Mouse (Mus musculus): ENCODE data around the gene Slc18a3. TPM values are rescaled to one million over a fixed set of nuclear protein-coding genes. Genes with fewer than 3 reads are reported as not detected.

Slc18a3 gene
- total RNA-seq (2014; rRNA removed) (4.1 and 7.5 TPM in 2 replicates), polyA plus RNA-seq (2015; fragmentation: Nextera tagmentation; extraction: Ambion mirVana) (3.9 and 5.5 TPM in 2 replicates)

DNA sequence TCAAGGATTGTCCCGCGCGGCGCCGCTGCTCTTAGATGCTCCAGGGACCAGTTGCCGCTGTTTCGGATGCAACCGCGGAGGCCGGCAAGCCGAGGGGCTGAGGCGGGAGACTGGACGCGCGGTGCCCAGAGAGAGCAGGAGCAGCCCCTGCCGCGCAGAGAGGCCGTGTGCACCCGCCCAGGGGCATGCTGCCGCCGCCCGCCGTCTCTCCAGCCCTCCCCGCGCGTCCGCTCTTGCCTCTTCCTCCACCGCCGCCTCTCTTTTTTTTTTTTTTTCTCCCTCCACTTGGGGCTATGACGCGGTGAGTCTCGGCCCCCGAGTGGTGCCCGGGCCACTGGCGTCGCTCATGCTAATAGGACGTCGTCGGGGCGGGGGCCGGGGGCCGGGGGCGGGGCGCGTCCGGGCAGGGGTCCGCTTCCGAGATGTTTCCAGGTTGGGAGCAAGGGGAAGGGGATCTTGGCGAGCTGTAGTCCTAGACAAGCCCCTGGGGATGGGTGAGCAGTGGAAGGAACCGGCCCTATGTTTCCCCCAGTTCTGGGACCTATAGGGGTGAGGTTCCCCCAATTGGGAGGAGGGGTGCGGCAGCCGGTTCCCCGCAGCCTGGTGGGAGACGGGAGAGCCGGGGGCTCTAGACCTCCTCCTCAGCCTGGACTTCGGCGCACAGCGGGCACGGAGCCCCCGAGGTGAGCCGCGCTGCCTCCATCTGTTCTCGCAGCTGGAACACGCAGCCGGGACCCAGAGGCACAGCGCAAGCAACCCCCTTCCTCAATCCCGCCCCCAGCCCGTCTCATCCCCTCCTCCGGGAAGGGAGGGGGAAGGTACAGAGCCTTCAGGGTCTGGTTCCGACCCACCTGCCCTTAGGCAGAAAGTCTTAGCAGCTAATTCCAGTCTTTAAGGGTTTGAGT is at the start of gene Slc18a3:
Slc18a3 (minus strand) TSS at position 250 of the 905 bp plus-strand sequence.
- Histone ChIP-seq H3K4me2 (ENCODE audit: low read depth, low read length, poor library complexity, severe bottlenecking) (peak within 1 kb of the TSS; percentile 60), H3K4me3 (ENCODE audit: low read depth, low read length) (peak within 1 kb of the TSS; percentile 38), H3K27me3 (ENCODE audit: insufficient read depth, low read length) (peaks cover 72% of the 10 kb centered on the region), H3K36me3 (ENCODE audit: insufficient read depth, low read length) (no peaks in the 10 kb centered on the region), H3K9me3 (ENCODE audit: low read length) (no peaks in the 10 kb centered on the region), H3K27ac (ENCODE audit: low read depth, low read length) (no peak within 1 kb of the TSS), H3K9ac (replicated peaks; ENCODE audit: low read length, poor library complexity, severe bottlenecking) (peak within 1 kb of the TSS; percentile 14), H3K4me1 (ENCODE audit: insufficient read depth, low read length) (peaks cover 2% of the 10 kb centered on the region; the same call in 1 of the 2 replicates)
- WGBS: under 1% methylated on average over 58 of the region's 70 CpGs
- TF ChIP-seq CTCF (IDR thresholded peaks at IDR 0.05): no peak
- ATAC-seq (ENCODE audit: low FRiP score) (no peak), DNase-seq (ENCODE audit: low spot score) (no peak)

DNA sequence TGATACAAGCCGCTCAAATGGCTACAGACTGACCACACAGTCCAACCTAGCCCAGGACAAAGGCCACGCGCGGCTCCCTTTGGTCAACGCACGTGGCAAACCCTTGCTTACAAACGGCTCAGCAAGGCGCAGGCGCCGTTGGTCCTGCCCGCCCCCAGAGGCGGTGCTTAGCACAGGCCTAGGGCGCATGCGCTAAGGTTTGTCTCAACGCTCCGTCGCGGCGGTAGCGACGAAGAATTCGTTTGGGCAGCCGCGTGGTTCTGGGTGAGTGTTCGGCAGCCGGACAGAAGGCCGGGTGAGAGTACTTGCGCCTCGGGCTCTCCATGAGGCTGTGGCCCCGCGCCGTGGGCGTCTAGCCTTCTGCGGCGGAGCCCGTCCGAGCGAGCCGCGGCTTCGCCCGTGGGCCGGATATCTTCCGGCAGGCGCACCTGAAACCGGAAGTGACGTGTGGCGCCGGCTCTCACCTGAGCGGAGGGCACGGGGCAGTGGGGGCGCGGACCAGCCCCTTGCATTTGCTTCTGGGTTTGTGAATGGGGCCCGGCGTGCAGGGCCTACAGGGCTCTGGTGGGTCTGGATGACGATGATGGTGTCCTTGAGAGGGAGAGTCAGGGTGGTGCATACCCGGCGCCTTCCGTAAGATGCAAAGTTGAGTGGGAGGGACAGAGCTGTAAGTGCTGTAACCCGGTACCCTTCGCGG is 48.8 kb upstream of the Slc18a3 start, which contains the start of gene Ercc6:
Ercc6 (plus strand) TSS at position 186 of the 697 bp plus-strand sequence.
- Histone ChIP-seq H3K27me3 (ENCODE audit: insufficient read depth, low read length) (no peaks in the 10 kb centered on the region), H3K4me3 (ENCODE audit: low read depth, low read length) (peak within 1 kb of the TSS; percentile 76), H3K9me3 (ENCODE audit: low read length) (no peaks in the 10 kb centered on the region), H3K9ac (replicated peaks; ENCODE audit: low read length, poor library complexity, severe bottlenecking) (peak within 1 kb of the TSS; percentile 65), H3K4me2 (ENCODE audit: low read depth, low read length, poor library complexity, severe bottlenecking) (peak within 1 kb of the TSS; percentile 77), H3K36me3 (ENCODE audit: insufficient read depth, low read length) (0 out of 2 replicates have a peak, but pooled peaks cover 8% of the 10 kb centered on the region), H3K4me1 (ENCODE audit: insufficient read depth, low read length) (no peaks in the 10 kb centered on the region), H3K27ac (ENCODE audit: low read depth, low read length) (peak within 1 kb of the TSS; percentile 87)
- TF ChIP-seq CTCF (IDR thresholded peaks at IDR 0.05): peak; percentile 40
- ATAC-seq (ENCODE audit: low FRiP score) (peak; percentile 95), DNase-seq (ENCODE audit: low spot score) (peak; percentile 98)
- WGBS: under 1% methylated on average over 61 of the region's 62 CpGs

DNA sequence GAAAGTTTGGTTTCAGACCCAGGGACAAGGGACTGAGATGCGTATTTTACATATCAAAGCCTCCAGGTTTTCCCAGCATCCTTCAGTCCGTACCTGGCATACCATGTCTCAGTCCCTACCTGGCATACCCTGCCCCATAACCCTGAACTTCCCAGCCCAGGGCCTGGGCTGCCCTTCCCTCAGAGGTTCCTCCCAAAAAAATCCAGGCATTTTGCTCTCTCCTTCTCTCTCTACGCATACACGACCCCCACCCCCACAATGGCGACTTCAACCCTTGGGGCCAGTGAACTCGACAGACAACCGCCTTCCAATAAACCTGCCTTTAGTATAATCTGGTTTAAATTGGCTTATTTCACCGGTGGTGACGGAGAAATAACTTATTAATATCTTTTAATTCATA is 48.3 kb upstream of the Slc18a3 start:
- H3K27ac ChIP-seq (ENCODE audit: low read depth, low read length): 0 out of 2 replicates have a peak overlapping the region, but pooled peaks have one; percentile 26
- H3K9ac ChIP-seq (replicated peaks; ENCODE audit: low read length, poor library complexity, severe bottlenecking): 0 out of 2 replicates have a peak overlapping the region, but pooled peaks have one; percentile 52
- DNase-seq (ENCODE audit: low spot score) (no peak), ATAC-seq (ENCODE audit: low FRiP score) (peak; percentile 35; the same call in 1 of the 2 replicates)
- H3K36me3 ChIP-seq (ENCODE audit: insufficient read depth, low read length): 0 out of 2 replicates have a peak, but pooled peaks cover 8% of the 10 kb centered on the region
- TF ChIP-seq CTCF (IDR thresholded peaks at IDR 0.05): no peak
- no peaks in the 10 kb centered on the region for H3K27me3 ChIP-seq (ENCODE audit: insufficient read depth, low read length)
- WGBS: 35% methylated on average over 9 of the region's 9 CpGs
- H3K9me3 ChIP-seq (ENCODE audit: low read length): no peaks in the 10 kb centered on the region
- H3K4me3 ChIP-seq (ENCODE audit: low read depth, low read length): peak overlapping the region; percentile 76
- H3K4me1 ChIP-seq (ENCODE audit: insufficient read depth, low read length): no peaks in the 10 kb centered on the region
- peak overlapping the region; percentile 77 for H3K4me2 ChIP-seq (ENCODE audit: low read depth, low read length, poor library complexity, severe bottlenecking)

DNA sequence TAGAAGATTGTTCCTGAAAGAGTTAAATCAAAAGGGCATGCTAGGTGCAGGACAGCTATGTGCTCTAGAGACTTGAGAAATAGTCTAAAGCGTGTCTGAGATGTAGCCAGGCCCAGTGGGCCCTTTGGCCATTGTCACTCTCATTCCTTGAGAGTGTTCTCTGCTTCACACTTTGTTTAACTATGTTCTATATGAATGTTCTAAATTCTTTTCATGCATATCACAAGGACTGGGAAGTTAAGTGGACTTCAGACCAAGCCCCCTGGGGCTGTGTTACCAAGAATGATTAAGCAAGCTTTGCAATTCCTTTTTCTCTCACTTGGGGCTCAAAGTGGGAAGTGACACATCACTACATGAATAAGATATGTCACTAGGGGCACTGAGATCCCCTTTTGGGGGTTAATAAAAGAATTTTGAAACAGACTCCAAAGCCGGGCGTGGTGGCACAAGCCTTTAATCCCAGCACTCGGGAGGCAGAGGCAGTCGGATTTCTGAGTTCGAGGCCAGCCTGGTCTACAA is 44.9 kb upstream of the Slc18a3 start:
- Histone ChIP-seq H3K4me2 (ENCODE audit: low read depth, low read length, poor library complexity, severe bottlenecking) (no peak overlapping the region), H3K27ac (ENCODE audit: low read depth, low read length) (no peak overlapping the region), H3K27me3 (ENCODE audit: insufficient read depth, low read length) (no peaks in the 10 kb centered on the region), H3K36me3 (ENCODE audit: insufficient read depth, low read length) (no peaks in the 10 kb centered on the region), H3K9ac (replicated peaks; ENCODE audit: low read length, poor library complexity, severe bottlenecking) (no peak overlapping the region), H3K9me3 (ENCODE audit: low read length) (no peaks in the 10 kb centered on the region), H3K4me3 (ENCODE audit: low read depth, low read length) (no peak overlapping the region), H3K4me1 (ENCODE audit: insufficient read depth, low read length) (no peaks in the 10 kb centered on the region)
- DNase-seq (ENCODE audit: low spot score) (no peak), ATAC-seq (ENCODE audit: low FRiP score) (no peak)
- WGBS: 77% methylated on average over 6 of the region's 6 CpGs
- TF ChIP-seq CTCF (IDR thresholded peaks at IDR 0.05): no peak

DNA sequence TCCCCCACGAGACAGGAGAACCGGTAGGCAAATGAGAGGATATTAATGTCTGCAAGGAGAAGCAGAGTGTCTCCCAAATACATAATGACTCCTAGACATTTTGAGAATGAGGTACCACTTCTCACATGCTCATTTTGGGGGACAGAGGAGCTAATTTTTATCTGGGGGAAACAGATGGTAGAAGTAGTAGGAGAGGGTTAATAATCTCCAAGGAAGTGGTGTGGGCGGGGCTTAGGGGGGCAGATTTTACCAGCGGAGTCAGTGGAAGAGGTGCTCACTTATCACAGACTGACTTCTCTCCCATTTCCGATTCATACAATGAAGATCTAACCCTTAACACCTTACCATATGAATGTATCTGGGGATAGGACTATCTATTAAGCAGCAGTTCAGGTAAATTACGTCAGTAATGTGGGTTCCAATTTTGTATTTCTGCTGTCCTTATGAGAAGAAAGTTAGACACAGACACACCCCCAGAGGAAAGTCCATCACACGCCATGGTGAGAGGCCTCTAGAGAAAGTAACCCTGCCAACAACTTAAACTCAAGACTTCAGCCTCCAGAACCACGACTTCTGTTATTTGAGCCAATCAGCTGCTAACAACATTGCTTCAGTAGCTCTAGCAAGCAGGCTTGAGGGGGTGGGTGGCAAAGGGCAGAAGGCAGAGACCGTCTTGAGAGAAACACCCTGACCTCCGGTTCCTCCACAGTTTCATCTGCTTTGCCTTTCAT is 43.6 kb upstream of the Slc18a3 start:
- no peak for TF ChIP-seq CTCF (IDR thresholded peaks at IDR 0.05)
- no peaks in the 10 kb centered on the region for H3K9me3 ChIP-seq (ENCODE audit: low read length)
- no peak for DNase-seq (ENCODE audit: low spot score)
- ATAC-seq (ENCODE audit: low FRiP score): no peak
- 73% methylated on average over 10 of the region's 10 CpGs for WGBS
- H3K9ac ChIP-seq (replicated peaks; ENCODE audit: low read length, poor library complexity, severe bottlenecking): no peak overlapping the region
- H3K36me3 ChIP-seq (ENCODE audit: insufficient read depth, low read length): no peaks in the 10 kb centered on the region
- H3K27ac ChIP-seq (ENCODE audit: low read depth, low read length): no peak overlapping the region
- H3K4me3 ChIP-seq (ENCODE audit: low read depth, low read length): no peak overlapping the region
- no peaks in the 10 kb centered on the region for H3K27me3 ChIP-seq (ENCODE audit: insufficient read depth, low read length)
- no peak overlapping the region for H3K4me2 ChIP-seq (ENCODE audit: low read depth, low read length, poor library complexity, severe bottlenecking)
- no peaks in the 10 kb centered on the region for H3K4me1 ChIP-seq (ENCODE audit: insufficient read depth, low read length)
